Mouse (Mus musculus) kidney, adult 11 months (tissue): Measurements from ENCODE around the gene Man1a.

Experiments
- DNase-seq: peaks from one replicate; pipeline ENCODE4 v3.0.0; 2022

The Man1a gene

DNA sequence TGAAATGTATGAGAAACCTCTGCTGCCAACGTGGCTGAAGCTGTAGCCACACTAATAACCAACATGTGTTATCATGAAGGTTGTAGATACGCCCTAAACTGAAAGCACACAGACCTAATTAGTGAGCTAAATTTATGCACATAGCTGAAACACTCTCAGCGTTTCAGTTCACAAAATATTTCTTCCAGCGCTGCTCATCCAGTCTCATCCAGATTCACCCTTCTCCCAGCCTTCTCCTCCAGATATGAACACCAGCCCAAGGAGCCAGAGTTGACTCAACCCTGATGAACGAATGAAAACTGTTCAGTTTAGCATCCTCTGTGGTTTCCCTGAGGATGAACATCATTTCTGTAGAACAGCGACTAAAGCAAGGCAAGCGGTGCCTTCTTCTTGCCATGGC is 15.8 kb downstream of the Man1a start:
- DNase-seq, result no peak

DNA sequence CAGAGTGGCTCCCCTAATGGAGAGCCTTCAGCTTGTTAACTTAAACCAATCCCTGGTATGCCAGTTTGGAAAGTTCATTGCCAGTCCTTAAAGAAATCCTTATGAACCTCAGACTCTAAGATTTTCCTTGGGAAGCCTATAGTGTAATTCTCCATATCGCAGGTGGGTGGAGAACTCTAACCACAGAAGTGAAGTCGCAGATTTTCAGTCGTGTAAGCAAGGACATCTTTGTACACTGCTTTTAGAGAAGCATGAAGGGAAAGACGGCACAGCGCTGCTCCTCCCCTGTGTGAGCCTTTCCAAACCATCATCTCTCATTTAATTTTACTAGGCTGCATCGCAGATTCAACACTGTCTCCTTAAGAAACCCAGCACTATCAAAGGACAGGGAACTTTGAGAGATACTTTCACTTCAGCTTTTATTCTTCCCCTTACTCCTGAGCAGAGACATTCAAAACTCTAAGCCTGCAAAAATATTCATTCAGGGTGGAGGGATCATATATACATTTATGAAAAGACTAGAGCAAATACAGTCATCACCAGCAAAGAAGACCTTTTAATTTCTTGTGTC is 16.6 kb downstream of the Man1a start:
- DNase-seq, result no peak

DNA sequence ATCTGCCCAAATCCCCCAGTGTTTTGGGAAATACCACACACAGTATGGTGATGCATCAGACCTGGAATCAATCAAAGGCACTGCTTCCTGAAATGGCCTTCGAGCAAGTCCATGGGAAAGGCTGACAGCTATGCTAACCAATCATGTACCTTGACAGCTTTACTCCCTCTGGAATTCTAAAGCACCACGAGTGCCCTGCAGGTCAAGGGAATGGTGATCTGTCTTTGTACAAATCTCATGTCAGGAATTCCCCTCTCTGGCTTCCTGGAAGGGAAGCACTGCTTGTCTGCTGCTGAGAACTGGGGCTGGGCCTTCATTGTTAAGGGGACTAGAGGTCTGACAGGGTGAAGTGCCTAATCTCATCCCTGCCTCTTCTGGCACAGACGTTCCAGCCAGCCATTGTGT is 17.3 kb downstream of the Man1a start:
- DNase-seq, result peak; percentile 11

DNA sequence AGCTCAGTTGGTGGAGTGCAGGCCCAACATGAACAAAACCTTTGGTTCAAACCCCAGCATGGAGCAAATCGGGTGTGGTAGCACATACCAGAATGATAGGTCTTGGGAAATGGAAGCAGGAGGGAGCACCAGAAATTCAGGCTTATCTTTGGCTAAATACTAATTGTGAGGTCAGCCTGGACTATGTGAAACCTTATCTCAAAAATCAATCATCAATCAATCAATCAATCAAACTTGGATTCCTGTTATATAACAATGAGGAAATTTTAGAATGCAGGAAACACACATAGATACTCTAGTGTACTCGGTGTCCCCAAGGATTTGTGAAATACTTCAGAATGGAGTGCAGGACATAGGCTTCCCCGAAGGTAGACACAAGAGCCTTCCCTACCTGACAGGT is 17.8 kb downstream of the Man1a start:
- no peak for DNase-seq

DNA sequence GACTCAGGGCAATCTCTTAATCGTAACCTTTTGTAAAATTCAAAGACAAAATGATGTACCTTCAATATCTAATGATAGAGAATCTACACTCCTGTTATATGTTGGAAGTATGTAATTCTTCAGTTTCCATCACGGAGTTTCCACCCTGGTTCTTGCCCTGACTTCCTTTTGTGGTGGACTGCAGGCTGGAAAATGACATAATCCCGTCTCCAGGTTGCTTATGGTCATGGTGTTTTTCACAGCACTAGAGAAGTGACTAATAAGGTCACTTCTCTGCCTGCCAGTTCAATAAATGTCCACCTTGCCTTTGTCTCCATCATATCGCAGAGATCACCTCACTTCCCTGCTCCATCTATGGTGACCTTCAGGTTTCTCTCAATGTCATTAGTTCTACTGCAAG is 22.2 kb downstream of the Man1a start:
- DNase-seq, result no peak

DNA sequence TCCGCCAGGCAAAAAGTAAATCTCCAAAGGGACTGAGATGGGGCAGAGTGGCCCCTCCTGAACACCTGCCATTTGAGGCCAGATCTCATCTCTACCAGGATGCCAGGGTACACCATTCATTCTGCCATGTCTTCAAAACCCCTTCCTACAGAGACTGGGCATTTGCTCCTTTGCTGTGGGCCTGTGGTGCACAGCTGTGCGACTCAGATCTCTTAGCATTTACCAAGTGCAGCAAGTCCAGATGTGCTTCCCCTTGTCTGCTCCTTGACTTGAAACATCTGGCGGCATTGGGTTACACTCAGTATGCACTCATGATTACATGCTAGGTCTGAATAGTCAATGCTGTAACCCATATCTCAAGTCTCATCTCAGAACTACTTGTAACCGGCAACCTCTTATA is 28.5 kb downstream of the Man1a start:
- DNase-seq, result no peak

DNA sequence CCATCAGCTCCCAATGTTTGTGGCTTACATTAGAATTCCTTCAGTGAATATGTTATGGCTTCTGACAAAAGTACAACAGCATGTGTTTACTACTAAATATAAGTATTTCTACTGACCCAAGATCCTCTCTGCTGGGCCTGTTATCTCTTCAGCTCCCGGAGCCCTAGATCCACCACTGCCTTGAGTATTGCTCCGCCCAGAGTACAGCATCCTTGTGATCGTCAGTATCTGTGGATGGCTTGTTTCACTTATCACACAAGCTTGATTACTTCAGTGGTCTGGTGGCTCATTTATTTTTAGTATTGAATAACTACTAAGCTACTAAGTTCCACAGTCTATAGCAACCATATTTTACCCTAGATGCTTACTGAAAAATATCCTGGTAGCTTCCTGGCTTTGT is 33.1 kb downstream of the Man1a start:
- no peak for DNase-seq

DNA sequence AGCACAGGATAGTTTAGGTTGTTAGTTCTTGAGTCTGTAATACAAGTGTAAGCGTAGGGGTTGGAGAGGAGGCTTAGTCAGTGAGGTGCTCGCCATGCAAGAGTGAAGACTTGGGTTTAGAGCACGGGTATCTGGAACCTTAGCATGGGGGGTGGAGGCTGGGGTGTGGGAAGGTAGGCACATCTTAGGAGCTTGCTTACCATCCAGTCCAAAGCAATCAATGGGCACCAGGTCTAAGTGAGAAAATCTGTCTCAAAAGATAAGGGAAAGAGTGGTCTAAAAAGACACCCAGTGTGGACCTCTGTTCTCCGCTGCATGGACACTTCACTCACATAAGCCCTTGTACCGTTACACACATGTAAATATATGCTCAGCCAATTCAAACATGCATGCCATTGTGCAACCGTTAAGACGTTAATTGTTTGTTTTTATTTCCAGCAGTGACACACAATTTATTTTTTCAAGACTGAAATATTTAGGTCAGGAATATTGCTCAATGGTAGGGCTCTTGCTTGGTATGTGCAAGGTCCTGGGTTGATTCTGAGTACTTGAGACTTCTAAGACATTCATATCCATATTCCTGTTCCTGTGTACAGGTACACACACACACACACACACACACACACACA is 34.1 kb downstream of the Man1a start:
- DNase-seq, result no peak

DNA sequence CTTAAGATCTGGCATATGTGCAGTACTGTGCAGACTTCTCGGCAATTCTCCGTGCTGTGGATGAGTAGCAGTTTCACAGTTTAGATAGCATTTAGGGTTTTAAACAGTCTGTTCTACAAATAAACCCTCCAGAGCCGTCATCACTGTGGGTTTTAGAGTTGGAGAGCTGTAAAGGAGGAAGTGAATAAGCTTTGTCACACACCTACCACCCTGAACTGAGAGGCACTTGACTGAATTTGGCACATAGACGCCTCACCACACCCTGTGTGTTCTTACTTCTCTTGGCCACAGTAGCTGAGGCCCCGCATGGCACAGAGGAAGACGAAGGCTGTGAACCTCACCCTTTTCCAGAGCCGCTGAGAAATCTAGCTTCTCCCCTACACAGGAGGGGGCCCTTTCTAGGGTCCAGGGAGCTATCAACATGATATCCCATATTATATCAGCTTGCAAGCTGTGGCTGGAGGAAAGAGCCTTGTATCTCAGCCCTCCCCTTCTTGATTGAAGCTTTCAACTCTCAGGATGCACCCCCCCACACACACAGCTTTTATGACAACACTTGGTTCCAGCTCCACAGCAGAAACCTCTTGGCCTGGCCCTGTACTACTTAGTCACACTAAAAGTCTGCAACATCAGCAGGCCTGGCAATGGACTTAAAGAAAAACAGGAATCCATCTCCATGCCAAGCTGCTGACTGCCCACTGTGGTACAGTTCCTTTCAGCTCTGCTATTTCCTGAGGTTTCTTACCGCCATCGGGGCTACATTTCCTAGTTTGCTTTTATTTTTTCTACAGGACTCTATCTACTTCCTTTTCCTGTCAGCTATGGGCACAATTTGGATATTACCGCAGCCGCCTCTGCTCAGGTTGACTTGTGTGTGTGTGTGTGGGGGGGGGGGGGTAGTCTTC is 35.9 kb downstream of the Man1a start:
- DNase-seq, result no peak

DNA sequence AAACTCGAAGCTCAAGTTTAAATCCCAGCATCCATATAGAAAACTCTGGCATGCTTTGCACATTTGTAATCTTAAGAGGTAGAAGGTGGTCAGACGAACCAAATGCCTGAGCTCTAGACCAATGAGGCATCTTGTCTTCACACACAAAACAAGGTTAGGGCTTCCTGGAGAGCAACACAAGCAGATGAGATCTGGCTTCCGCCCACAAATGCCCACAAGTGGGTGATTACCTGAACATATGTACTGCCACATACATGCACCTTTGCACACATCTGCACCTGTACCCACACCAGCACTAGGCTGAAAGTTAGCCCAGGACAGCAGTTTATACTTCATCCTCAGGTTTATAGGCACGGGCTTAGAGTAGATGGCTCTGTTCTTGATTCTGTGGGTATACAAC is 36.7 kb downstream of the Man1a start:
- DNase-seq, result no peak

DNA sequence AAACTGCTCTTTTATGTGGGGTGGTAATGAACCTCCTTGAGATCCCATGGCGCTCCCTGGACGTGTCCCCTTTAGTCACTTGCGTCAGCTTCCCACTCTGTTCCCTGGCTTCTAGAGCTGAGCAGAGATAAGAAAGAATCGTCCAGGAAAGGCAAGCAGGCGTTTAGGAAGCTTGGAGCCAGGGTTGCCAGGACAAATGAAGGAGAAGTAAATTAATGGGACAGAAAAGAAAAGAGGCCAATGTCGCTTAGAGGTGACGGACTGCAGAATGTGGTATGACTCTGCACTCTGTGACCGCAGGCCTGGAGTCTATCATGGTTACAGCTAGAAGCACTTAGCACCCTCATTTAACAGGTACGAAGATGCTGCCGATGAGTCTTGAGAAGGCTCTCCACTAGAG is 37.7 kb downstream of the Man1a start:
- no peak for DNase-seq

DNA sequence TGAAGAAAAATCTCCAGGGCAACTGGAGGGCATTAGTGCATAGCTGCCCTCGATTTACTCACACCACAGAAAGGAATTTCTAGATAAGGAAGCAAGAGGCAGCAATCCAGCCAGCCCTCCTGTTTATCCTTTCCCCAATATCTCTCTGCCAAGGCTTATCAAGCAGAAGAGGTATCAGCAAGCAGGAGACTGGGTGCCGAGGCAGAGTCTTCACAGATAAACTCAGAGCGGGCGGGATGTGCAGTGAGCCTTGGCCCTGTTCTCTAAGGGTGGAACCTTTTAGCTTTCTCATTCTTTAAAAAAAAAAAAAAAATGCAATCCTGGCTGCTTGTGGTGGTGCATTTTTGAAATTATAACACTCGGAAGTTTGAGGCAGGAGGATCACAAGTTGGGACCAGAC is 38.2 kb downstream of the Man1a start:
- no peak for DNase-seq

DNA sequence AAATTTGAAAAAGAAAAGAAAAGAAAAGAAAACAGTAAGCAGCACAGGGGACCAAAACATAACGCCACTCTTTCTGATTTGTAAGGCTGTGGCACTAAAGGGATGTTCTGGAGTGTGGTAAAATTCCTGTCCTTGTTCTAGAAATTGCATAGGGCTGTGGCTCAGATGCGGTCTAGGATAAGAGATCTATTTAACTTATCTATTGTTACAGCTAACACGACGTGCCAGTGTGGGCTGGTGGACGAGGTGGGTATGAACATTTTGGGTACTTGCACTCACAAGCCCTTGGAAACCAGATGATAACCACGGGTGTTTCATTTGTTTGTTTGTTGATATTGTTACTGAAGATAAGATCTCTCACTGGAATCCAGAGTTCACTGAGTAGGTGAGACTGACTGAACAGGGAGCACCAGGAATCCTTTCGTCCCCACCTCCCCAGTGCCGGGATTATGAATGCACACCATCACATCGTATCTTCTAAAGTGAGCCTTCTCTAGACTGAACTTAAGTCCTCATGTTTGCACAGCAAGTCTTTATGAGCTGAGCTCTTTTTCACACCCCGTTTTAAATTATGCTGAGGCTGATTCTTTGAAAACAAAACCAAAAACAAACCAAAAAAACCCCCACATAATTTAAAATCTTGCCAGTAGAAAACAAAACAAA is 38.9 kb downstream of the Man1a start:
- DNase-seq, result no peak

DNA sequence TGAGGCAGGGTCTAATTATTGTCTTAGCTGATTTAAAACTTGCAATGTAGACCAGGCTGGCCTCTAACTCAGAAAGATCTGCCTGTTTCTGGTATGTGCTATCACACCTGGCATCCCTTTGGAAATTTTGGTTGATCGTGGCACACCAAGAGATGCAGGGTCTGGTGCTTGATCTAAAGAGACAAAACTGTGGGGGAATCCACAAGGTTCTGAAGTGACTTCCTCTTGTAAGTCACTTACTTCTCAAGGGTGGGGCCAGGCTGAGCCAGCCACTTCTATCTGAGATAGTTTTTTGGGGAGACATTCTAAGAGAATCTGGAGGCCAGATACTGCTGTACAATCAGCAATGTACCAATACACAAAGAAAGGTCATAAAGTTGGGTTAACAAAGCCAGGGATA is 40.8 kb downstream of the Man1a start:
- no peak for DNase-seq

DNA sequence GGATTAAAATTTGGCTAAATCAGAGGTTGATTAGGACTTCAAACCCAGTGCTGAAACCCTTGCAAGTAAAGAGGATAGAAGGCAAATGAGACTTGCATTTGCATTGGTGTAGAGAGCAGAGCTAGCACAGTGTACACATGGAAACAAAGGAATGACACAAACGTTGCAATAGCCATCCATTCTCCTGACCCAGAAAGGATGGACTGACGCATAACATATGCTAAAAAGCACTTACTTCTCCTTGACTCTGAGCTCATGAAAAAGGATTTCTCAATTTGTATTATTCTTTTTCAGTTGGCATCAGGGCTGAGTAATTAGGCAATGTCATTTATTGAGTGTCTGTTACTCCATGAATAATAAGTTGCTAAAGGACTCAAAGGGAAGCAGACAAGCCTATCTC is 41.6 kb downstream of the Man1a start:
- DNase-seq, result no peak

DNA sequence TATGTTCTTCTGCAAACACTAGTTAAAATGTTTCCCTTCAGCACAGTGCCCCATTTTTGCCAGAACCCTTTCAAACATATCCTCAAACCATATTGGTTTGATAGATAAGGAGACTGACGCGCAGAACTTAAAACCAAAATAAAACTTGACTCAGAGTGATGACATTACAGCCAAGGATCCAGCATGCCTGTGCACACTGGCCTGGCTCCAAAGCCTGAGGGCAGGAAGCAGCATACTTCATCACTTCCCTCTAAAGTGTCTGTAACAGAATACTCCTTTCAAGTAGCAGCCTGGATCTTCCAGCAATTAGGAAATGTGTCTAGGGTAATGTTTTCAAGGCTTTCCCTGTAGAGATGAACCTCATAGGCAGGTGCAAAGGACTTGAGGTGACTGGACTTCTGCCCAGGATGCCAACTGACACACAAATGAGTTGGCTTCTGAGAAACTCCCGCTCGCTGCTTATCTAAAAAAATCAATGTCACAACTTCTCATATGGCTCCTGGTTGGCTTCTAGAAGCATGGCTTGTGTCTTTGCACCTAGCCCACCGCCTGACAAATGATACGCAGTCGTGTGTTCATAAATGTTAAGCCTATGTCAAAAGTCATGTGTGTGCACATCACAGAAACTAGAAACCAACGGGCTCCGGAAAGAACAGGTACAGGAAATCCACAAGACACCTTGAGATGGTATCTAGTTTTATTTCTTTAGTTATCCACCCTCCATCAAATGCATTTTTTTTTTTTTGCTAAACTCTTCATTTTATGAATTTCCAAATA is 43.9 kb downstream of the Man1a start:
- DNase-seq, result peak; percentile 26

DNA sequence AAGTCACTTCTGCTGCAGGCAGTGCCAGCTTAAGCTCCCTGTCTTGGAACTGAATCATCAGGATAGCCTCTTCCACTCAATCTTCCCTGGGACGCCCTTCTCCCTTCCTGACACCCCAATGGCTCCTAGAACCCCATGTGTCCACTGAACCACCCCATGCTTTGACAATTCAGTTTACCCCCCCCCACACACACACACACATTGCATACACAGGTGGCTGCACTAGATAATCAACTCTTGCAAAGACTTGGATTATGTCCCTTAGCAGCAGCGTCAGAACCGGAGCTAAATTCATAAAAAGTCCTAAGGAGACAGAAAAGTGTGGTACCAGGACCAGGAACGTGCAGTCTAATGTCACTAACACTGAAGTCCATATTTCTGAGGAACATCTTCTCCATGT is 47.5 kb downstream of the Man1a start:
- no peak for DNase-seq

DNA sequence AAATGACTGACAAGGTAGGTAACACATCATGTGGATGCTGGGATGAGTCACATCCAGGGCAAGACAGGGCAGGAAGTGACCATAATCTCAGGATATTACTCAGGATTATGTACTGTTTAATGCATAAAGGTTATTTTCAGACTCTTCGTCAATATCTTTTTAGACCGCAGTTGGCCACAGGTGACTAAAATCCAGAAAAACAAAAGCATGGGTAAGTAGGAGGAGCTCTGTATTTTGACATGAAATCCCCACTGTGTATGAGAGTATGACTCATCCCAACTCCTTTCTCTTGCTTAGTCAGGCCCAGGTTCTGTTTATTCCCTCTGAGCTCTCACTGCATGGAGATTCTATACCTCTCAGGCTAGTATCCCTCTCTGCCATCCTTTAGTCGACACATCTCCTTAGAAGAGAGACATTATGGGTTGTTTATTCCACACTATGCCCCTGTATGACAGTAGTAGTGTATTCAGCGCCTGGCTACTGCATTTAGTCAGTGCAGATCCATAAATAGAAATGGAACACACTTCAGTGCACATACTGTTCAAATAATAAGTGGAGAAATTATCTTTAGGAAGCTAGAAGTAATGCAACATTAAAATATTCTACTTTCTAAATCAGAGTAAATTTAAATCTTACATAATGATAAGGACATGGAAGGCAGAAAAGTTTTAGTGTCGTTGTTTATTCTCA is 49.5 kb downstream of the Man1a start:
- DNase-seq, result no peak

DNA sequence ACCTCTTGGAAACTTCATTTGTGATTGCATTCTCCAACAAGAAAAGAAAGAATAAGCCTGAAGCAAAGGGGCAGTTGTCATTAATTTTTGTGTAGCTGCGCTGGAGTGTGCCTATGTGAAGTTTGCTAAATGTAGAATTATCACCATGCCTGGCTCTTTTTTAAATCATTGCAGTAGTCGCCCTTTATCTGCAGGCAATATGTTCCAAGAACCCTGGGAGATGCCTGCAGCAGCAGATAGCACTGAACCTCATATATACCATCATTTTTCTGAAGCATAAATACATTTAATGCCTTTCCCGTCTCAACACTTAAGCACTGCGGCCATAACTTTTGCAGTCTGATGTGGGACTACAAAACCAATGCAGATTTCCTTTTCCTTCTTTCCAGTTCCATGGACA is 50.3 kb downstream of the Man1a start:
- no peak for DNase-seq

DNA sequence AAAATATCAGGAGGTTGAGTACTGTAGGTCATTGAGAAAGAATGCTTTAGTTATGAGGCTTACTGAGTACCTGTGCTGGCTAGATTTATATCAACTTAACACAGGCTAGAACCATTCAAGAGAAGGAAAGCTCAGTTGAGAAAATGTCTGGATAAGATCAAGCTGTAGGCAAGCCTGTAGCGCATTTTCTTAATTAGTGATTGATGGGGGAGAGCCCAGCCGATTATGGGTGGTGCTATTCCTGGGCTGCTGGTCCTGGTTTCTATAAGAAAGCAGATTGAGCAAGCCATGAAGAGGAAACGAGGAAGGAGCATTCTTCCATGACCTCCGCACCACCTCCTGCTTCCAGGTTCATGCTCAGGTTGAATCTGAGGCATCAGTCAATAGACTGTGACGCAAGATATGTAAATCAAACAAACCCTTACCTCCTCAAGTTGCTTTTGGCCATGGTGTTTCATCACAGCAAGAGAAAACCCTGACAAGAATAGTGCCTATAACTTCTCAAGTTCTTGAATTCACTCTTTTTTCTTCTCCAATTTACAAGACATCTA is 58.4 kb downstream of the Man1a start:
- no peak for DNase-seq

DNA sequence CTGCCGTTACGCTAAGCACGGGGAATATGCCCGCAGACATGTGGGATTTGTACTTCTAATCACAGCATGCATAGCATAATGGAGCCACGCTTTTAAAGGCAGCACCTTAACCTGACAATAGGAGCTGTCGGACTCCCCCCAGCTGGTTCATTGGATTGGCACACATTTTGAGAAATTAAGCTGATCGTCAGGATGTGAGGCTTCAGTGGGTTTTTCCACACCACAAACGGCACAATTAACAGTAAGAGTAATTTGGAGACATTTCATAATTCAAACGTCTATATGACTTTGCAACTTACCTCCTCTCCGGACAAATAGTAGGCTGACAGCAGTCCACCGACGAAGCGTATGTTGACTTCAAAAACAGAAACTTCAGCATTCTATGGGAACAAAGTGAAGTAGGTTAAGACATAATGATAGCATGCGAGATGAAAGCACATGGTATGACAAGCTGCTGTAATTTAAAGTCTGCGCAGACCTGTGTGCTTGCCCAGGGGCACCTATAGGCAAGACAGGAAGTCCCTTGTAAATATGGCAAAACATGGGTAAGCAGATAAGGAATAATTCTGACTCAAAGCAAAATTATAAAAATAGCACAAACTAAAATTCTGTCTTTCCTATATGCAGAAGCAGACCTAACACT is 62.2 kb downstream of the Man1a start:
- no peak for DNase-seq
